Mouse (Mus musculus): ENCODE data around the gene Crhr2.

DNA sequence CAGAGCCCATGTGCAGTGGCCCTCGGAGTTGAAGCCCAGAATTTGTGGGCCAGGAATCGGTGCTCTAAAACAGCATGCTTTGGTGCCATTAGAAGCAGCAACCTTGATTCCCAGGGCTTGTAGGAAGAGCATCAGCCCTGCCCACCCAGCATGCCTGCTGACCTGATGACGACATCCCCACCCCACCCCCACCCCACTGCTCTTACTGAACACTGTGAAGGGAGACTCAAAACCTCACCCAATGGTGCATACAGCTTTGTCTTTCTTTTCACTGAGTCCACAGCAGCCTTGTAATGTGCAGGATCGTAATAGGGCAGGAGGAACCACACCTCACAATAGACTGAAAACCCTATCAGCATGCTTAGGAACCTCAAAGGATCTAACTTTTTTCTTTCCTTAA, 13.3 kb upstream of the Crhr2 start:
- no peak for TF ChIP-seq POLR2A (IDR thresholded peaks at IDR 0.05; ENCODE audit: insufficient read length, low read depth)
- no peak for TF ChIP-seq E2F4 (IDR thresholded peaks at IDR 0.05; ENCODE audit: insufficient read depth)
- TF ChIP-seq CEBPB (IDR thresholded peaks at IDR 0.05; ENCODE audit: insufficient read depth, poor library complexity, severe bottlenecking): no peak
